Mouse (Mus musculus): ENCODE measurements around the gene Tom1l2. TPM values are rescaled to one million over a fixed set of nuclear protein-coding genes. Genes with fewer than 3 reads are reported as not detected.

Tom1l2 gene
- polyA plus RNA-seq, 1 experiment from 2014 or later = 3.6 TPM

DNA sequence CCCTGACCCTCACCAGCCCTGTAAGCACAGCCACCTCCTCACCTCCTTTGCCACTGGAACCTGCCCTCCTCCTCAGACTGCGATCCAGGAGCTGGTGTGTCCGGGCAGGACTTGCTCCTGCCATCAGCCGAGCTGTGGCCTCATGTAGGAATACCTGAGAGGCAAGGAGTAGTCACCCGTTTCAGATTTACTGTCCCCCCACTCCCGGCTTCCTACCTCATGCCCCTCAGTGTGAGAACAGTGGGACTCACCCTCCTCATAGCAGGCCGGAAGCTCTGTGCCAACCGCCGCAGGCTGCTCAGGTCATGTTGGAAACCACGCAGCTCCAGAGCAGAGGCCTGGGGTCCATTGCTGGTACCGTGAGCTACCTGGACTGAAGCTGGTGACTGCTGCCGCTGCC lies 152.3 kb downstream of the Tom1l2 start:
- peaks cover 3% of the 10 kb centered on the region; the same call in 1 of the 2 replicates for H3K4me1 ChIP-seq (ENCODE audit: insufficient read depth)
- no peak overlapping the region for H3K27ac ChIP-seq (ENCODE audit: low read depth)
- ATAC-seq = no peak
- no peaks in the 10 kb centered on the region for H3K27me3 ChIP-seq (ENCODE audit: insufficient read depth, low read length)
- DNase-seq = no peak
- WGBS (ENCODE audit: insufficient replicate concordance) = 81% methylated on average over 11 of the region's 11 CpGs
- H3K4me3 ChIP-seq (ENCODE audit: low read depth, low read length) = no peak overlapping the region
- no peak for TF ChIP-seq EP300 (IDR thresholded peaks at IDR 0.05; ENCODE audit: low read depth)
- no peak for TF ChIP-seq CTCF (IDR thresholded peaks at IDR 0.05; ENCODE audit: low read depth)
- H3K4me2 ChIP-seq (ENCODE audit: low read depth, low read length) = no peak overlapping the region
- H3K9me3 ChIP-seq (ENCODE audit: low read length) = no peaks in the 10 kb centered on the region
- no peak overlapping the region for H3K9ac ChIP-seq (replicated peaks)
- peaks cover 70% of the 10 kb centered on the region for H3K36me3 ChIP-seq (replicated peaks; ENCODE audit: insufficient read depth, low read length)

DNA sequence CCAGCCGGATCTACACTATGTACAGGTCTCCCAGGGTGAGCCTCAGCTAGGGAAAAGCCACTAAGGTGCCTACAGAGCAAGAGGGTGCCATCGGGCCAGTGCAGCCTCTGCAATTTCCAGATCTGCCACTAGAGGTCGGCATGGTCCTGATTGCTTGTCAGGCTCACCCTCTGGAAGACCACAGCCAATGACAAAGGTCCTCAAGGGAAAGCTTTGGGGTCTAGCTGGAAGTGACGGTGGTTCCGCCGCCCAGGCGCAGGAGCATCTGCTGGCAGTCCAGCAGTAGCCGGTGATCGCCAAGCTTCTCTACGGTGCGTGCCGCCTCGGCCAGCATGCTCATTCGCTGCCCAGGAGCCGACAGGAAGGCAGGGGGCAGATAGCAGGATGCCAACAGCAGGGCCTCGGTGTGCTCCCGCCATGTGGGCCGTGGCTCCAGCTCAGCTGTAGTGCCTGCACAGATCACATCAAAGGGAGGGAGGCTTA lies 153.0 kb downstream of the Tom1l2 start:
- TF ChIP-seq CTCF (IDR thresholded peaks at IDR 0.05; ENCODE audit: low read depth) = peak; percentile 99
- TF ChIP-seq EP300 (IDR thresholded peaks at IDR 0.05; ENCODE audit: low read depth) = no peak
- H3K4me1 ChIP-seq (ENCODE audit: insufficient read depth) = no peaks in the 10 kb centered on the region
- peaks cover 64% of the 10 kb centered on the region for H3K36me3 ChIP-seq (replicated peaks; ENCODE audit: insufficient read depth, low read length)
- no peak overlapping the region for H3K4me2 ChIP-seq (ENCODE audit: low read depth, low read length)
- no peak overlapping the region for H3K27ac ChIP-seq (ENCODE audit: low read depth)
- peak; percentile 76 for ATAC-seq
- H3K27me3 ChIP-seq (ENCODE audit: insufficient read depth, low read length) = no peaks in the 10 kb centered on the region
- peaks cover 2% of the 10 kb centered on the region; the same call in 1 of the 2 replicates for H3K9me3 ChIP-seq (ENCODE audit: low read length)
- DNase-seq = peak; percentile 92
- H3K4me3 ChIP-seq (ENCODE audit: low read depth, low read length) = no peak overlapping the region
- no peak overlapping the region for H3K9ac ChIP-seq (replicated peaks)
- WGBS (ENCODE audit: insufficient replicate concordance) = 32% methylated on average over 18 of the region's 18 CpGs

- peaks cover 53% of the 10 kb centered on the region for H3K36me3 ChIP-seq (replicated peaks; ENCODE audit: insufficient read depth, low read length)
- H3K4me3 ChIP-seq (ENCODE audit: low read depth, low read length) = no peak overlapping the region
- no peak for ATAC-seq
- DNase-seq = no peak
- H3K4me2 ChIP-seq (ENCODE audit: low read depth, low read length) = no peak overlapping the region
- peaks cover 2% of the 10 kb centered on the region; the same call in 1 of the 2 replicates for H3K9me3 ChIP-seq (ENCODE audit: low read length)
- H3K4me1 ChIP-seq (ENCODE audit: insufficient read depth) = no peaks in the 10 kb centered on the region; the same call in 1 of the 2 replicates
- H3K9ac ChIP-seq (replicated peaks) = no peak overlapping the region
- H3K27me3 ChIP-seq (ENCODE audit: insufficient read depth, low read length) = no peaks in the 10 kb centered on the region
- no peak for TF ChIP-seq CTCF (IDR thresholded peaks at IDR 0.05; ENCODE audit: low read depth)
- TF ChIP-seq EP300 (IDR thresholded peaks at IDR 0.05; ENCODE audit: low read depth) = no peak
- H3K27ac ChIP-seq (ENCODE audit: low read depth) = no peak overlapping the region
- WGBS (ENCODE audit: insufficient replicate concordance) = 84% methylated on average over 12 of the region's 12 CpGs
Observed at GRCm38 (mm10) chr11:60198651-60199050, 154.1 kb downstream of the Tom1l2 start.

GRCm38 (mm10) chr11:60197998-60198619 lies 154.6 kb downstream of the Tom1l2 start:
- ATAC-seq (no peak), DNase-seq (no peak)
- Histone ChIP-seq H3K4me1 (ENCODE audit: insufficient read depth) (no peaks in the 10 kb centered on the region; the same call in 1 of the 2 replicates), H3K4me2 (ENCODE audit: low read depth, low read length) (no peak overlapping the region), H3K9me3 (ENCODE audit: low read length) (peaks cover 2% of the 10 kb centered on the region; the same call in 1 of the 2 replicates), H3K9ac (replicated peaks) (no peak overlapping the region), H3K27me3 (ENCODE audit: insufficient read depth, low read length) (no peaks in the 10 kb centered on the region), H3K36me3 (replicated peaks; ENCODE audit: insufficient read depth, low read length) (peaks cover 48% of the 10 kb centered on the region), H3K4me3 (ENCODE audit: low read depth, low read length) (no peak overlapping the region), H3K27ac (ENCODE audit: low read depth) (no peak overlapping the region)
- WGBS (ENCODE audit: insufficient replicate concordance) = 78% methylated on average over 24 of the region's 24 CpGs
- TF ChIP-seq EP300 (IDR thresholded peaks at IDR 0.05; ENCODE audit: low read depth) = no peak
- TF ChIP-seq CTCF (IDR thresholded peaks at IDR 0.05; ENCODE audit: low read depth) = no peak

- WGBS (ENCODE audit: insufficient replicate concordance) = 76% methylated on average over 5 of the region's 5 CpGs
- peaks cover 30% of the 10 kb centered on the region for H3K36me3 ChIP-seq (replicated peaks; ENCODE audit: insufficient read depth, low read length)
- ATAC-seq = no peak
Observed at GRCm38 (mm10) chr11:60196344-60196743, 156.4 kb downstream of the Tom1l2 start.

GRCm38 (mm10) chr11:60195108-60195507 lies 157.6 kb downstream of the Tom1l2 start:
- no peak for ATAC-seq

More at GRCm38 (mm10) chr11:60196344-60196743, 156.4 kb downstream of the Tom1l2 start:
- DNase-seq = no peak
- peaks cover 2% of the 10 kb centered on the region; the same call in 1 of the 2 replicates for H3K9me3 ChIP-seq (ENCODE audit: low read length)
- no peaks in the 10 kb centered on the region; the same call in 1 of the 2 replicates for H3K4me1 ChIP-seq (ENCODE audit: insufficient read depth)
- H3K4me3 ChIP-seq (ENCODE audit: low read depth, low read length) = no peak overlapping the region
- H3K4me2 ChIP-seq (ENCODE audit: low read depth, low read length) = no peak overlapping the region
- no peak for TF ChIP-seq CTCF (IDR thresholded peaks at IDR 0.05; ENCODE audit: low read depth)
- no peak for TF ChIP-seq EP300 (IDR thresholded peaks at IDR 0.05; ENCODE audit: low read depth)
- no peak overlapping the region for H3K27ac ChIP-seq (ENCODE audit: low read depth)
- no peak overlapping the region for H3K9ac ChIP-seq (replicated peaks)
- H3K27me3 ChIP-seq (ENCODE audit: insufficient read depth, low read length) = no peaks in the 10 kb centered on the region

More at GRCm38 (mm10) chr11:60195108-60195507, 157.6 kb downstream of the Tom1l2 start:
- DNase-seq = no peak
- TF ChIP-seq CTCF (IDR thresholded peaks at IDR 0.05; ENCODE audit: low read depth) (peak; percentile 69), EP300 (IDR thresholded peaks at IDR 0.05; ENCODE audit: low read depth) (no peak)
- Histone ChIP-seq H3K9me3 (ENCODE audit: low read length) (peaks cover 2% of the 10 kb centered on the region; the same call in 1 of the 2 replicates), H3K4me3 (ENCODE audit: low read depth, low read length) (no peak overlapping the region), H3K4me1 (ENCODE audit: insufficient read depth) (no peaks in the 10 kb centered on the region; the same call in 1 of the 2 replicates), H3K4me2 (ENCODE audit: low read depth, low read length) (no peak overlapping the region), H3K36me3 (replicated peaks; ENCODE audit: insufficient read depth, low read length) (peaks cover 22% of the 10 kb centered on the region), H3K27ac (ENCODE audit: low read depth) (no peak overlapping the region), H3K27me3 (ENCODE audit: insufficient read depth, low read length) (no peaks in the 10 kb centered on the region), H3K9ac (replicated peaks) (no peak overlapping the region)
